Mouse (Mus musculus): ENCODE measurements around the gene Gm8212.
"Not testable (repeated sequence)": the region's sequence is repeated elsewhere in the genome, so short reads cannot be mapped to it uniquely, and the experiment has no call there.

Gene Gm8212

GRCm38 (mm10) chr14:44197361-44197760 lies at the start of gene Gm8212:
TSS of gene Gm8212 (plus strand) at chr14:44197661.
- DNase-seq, result not testable (repeated sequence)

GRCm38 (mm10) chr14:44213154-44213553 lies 15.7 kb downstream of the Gm8212 start, which contains the start of gene 4930503E14Rik:
TSS of gene 4930503E14Rik (minus strand) at chr14:44213254.
- DNase-seq, result not testable (repeated sequence)

- DNase-seq, result no peak
Measured at GRCm38 (mm10) chr14:44248039-44248438, 50.6 kb downstream of the Gm8212 start.
